In the genomic region with DNA sequence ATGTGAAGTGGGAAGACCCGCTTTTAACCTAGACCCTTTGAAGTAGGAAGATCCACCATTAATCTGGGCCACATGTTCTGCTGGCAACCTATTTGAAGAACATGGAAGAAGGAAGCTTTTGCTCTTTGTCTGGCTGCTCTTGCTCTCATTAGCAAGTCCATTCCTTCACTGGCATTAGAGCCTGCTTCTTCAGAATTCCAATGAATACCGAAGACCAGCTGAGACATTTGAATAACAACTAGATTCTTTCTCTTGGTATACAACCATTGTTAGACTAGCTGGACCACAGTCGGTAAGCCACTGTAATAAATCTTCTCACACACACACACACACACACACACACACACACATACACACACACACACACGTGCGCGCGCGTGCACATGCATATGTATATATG, we compare ENCODE assay signal across 19 mouse cellular contexts. TPM values are rescaled to one million over a fixed set of nuclear protein-coding genes. Genes with fewer than 3 reads are reported as not detected.
"Had no signal": no experiment of that assay in that cellular context is flagged by ENCODE, and none has a peak within 500 bp of the region (broad histone marks: within the 10 kb centered on the region; RNA-seq: fewer than 3 reads in every experiment).

No protein-coding gene starts in this region.

- H3K4me1 ChIP-seq: lung, embryonic 15.5 days; megakaryocyte, embryonic 14.5 days; midbrain, embryonic 13.5 days; midbrain, embryonic 15.5 days; neural tube, embryonic 12.5 days; stomach, embryonic 15.5 days had no signal

- H3K36me3 ChIP-seq: lung, embryonic 15.5 days; midbrain, embryonic 13.5 days; midbrain, embryonic 15.5 days; neural tube, embryonic 12.5 days; stomach, embryonic 15.5 days had no signal

- DNase-seq: lung, adult 2 months; lung, postnatal 14 days; lung, postnatal 36 days; right cerebral cortex, postnatal 14 days; thymus, adult 2 months; thymus, postnatal 25 days; thymus, postnatal 4 days had no signal

- H3K4me2 ChIP-seq: lung, embryonic 15.5 days; midbrain, embryonic 11.5 days; midbrain, embryonic 13.5 days; midbrain, embryonic 15.5 days; neural tube, embryonic 12.5 days; stomach, embryonic 15.5 days had no signal

- H3K9ac ChIP-seq: lung, embryonic 15.5 days; midbrain, embryonic 13.5 days; midbrain, embryonic 15.5 days; neural tube, embryonic 12.5 days; stomach, embryonic 15.5 days had no signal

- H3K4me3 ChIP-seq: lung, embryonic 15.5 days; megakaryocyte, embryonic 14.5 days; midbrain, embryonic 13.5 days; midbrain, embryonic 15.5 days; neural tube, embryonic 12.5 days; stomach, embryonic 15.5 days had no signal

- H3K27me3 ChIP-seq: lung, embryonic 15.5 days; midbrain, embryonic 13.5 days; midbrain, embryonic 15.5 days; neural tube, embryonic 12.5 days; stomach, embryonic 15.5 days had no signal

- H3K9me3 ChIP-seq: lung, embryonic 15.5 days; midbrain, embryonic 13.5 days; midbrain, embryonic 15.5 days; neural tube, embryonic 12.5 days; stomach, embryonic 15.5 days had no signal

- H3K27ac ChIP-seq: lung, embryonic 15.5 days; macrophage; midbrain, embryonic 13.5 days; midbrain, embryonic 15.5 days; neural tube, embryonic 12.5 days; stomach, embryonic 15.5 days; stomach, postnatal 0 days had no signal

- ATAC-seq: lung, postnatal 0 days; midbrain, embryonic 13.5 days; midbrain, embryonic 15.5 days had no signal

RNA-seq across cellular contexts. Expression of a gene that starts 43.4 kb away (rescaled TPM):
- total RNA-seq: monocyte, adult 5-6 weeks; neutrophil, adult 5-6 weeks had no signal
- polyA plus RNA-seq: macrophage had no signal
